Mouse (Mus musculus) cerebellum, adult 2 months (tissue): ENCODE data around the gene Cd70.

Source experiments
- CTCF ChIP-seq: fragments of 200-500 bp; IDR thresholded peaks from 2 replicates; pipeline ENCODE4 v1.5.1; 2011; ENCODE audit warnings: low read depth, mild to moderate bottlenecking, control low read depth, low read length, moderate library complexity, borderline replicate concordance; ENCODE audit not compliant: insufficient read depth
- POLR2A ChIP-seq: fragments of 200-500 bp; IDR thresholded peaks from 2 replicates; pipeline ENCODE4 v1.6.1; 2011; ENCODE audit warnings: low read length, control low read depth, borderline replicate concordance; ENCODE audit not compliant: insufficient read depth

GRCm38 (mm10) chr17:57125853-57126622, 23.5 kb downstream of the Cd70 start:
- TF ChIP-seq CTCF (no peak), POLR2A (no peak)
